Mouse (Mus musculus): ENCODE data around the gene Plpp3. TPM values are rescaled to one million over a fixed set of nuclear protein-coding genes. Genes with fewer than 3 reads are reported as not detected.

The Plpp3 gene
- polyA plus RNA-seq, 1 experiment: 58.9 TPM

DNA sequence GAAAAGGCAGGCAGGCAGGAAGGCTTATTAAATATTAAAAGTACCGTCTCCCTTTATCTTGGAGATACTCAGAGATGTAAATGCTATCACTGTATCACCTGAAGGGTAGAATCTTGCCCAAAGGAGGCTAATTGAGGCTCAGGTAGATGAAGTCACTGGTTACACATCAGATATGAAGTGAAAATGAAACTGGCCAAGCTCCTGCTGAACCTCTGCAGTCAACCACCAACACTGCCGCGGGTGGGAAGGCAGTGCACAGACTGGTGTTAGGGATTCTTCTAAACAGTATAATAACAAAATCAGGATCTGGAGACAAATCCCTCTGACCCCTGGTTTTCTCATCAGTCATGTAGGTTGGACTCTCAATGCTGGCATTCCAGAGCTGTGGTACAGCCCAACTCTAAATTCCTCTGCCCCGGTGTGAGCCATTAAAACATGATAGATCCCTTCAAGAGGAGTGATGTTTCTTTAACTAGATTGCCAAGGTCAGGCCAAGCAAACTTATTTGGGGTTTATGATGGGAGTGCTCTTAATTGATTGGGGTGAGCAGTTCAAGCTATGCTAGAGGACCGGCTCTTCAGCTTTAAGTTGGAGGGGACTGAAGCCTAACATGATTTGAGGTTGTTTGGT is 95.5 kb downstream of the Plpp3 start:
- TF ChIP-seq CTCF (IDR thresholded peaks at IDR 0.05; ENCODE audit: borderline replicate concordance, extremely low read depth, insufficient read depth, insufficient read length) (no peak), POLR2A (IDR thresholded peaks at IDR 0.05; ENCODE audit: borderline replicate concordance, extremely low read depth, insufficient read depth, insufficient read length, poor library complexity, severe bottlenecking) (no peak)
- DNase-seq (ENCODE audit: low read depth): no peak

GRCm38 (mm10) chr4:105253453-105254341 is 96.5 kb downstream of the Plpp3 start:
- DNase-seq (ENCODE audit: low read depth): no peak
- TF ChIP-seq CTCF (IDR thresholded peaks at IDR 0.05; ENCODE audit: borderline replicate concordance, extremely low read depth, insufficient read depth, insufficient read length): no peak
- TF ChIP-seq POLR2A (IDR thresholded peaks at IDR 0.05; ENCODE audit: borderline replicate concordance, extremely low read depth, insufficient read depth, insufficient read length, poor library complexity, severe bottlenecking): no peak

GRCm38 (mm10) chr4:105254365-105254764 is 97.2 kb downstream of the Plpp3 start:
- no peak for TF ChIP-seq CTCF (IDR thresholded peaks at IDR 0.05; ENCODE audit: borderline replicate concordance, extremely low read depth, insufficient read depth, insufficient read length)
- TF ChIP-seq POLR2A (IDR thresholded peaks at IDR 0.05; ENCODE audit: borderline replicate concordance, extremely low read depth, insufficient read depth, insufficient read length, poor library complexity, severe bottlenecking): no peak
- DNase-seq (ENCODE audit: low read depth): no peak

DNA sequence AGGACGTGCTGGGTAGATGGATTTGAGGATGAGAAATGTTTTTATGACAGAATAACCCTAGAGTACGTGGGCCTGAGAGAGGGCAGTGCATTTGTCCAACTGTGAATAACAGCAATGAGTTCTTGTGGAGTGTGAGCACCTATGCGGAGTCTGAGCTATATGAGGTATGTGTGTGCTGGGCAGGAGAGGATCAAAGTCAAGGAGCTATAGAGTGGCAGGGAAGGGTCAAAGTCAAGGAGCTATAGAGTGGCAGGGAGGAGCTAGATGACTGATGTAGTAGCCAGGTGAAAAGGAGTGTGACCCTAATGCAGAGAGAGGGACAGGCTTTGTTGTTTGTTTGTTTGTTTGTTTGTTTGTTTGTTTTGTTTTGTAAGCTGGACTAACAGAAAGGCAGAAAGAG is 98.0 kb downstream of the Plpp3 start:
- TF ChIP-seq CTCF (IDR thresholded peaks at IDR 0.05; ENCODE audit: borderline replicate concordance, extremely low read depth, insufficient read depth, insufficient read length): no peak
- TF ChIP-seq POLR2A (IDR thresholded peaks at IDR 0.05; ENCODE audit: borderline replicate concordance, extremely low read depth, insufficient read depth, insufficient read length, poor library complexity, severe bottlenecking): no peak
- no peak for DNase-seq (ENCODE audit: low read depth)

DNA sequence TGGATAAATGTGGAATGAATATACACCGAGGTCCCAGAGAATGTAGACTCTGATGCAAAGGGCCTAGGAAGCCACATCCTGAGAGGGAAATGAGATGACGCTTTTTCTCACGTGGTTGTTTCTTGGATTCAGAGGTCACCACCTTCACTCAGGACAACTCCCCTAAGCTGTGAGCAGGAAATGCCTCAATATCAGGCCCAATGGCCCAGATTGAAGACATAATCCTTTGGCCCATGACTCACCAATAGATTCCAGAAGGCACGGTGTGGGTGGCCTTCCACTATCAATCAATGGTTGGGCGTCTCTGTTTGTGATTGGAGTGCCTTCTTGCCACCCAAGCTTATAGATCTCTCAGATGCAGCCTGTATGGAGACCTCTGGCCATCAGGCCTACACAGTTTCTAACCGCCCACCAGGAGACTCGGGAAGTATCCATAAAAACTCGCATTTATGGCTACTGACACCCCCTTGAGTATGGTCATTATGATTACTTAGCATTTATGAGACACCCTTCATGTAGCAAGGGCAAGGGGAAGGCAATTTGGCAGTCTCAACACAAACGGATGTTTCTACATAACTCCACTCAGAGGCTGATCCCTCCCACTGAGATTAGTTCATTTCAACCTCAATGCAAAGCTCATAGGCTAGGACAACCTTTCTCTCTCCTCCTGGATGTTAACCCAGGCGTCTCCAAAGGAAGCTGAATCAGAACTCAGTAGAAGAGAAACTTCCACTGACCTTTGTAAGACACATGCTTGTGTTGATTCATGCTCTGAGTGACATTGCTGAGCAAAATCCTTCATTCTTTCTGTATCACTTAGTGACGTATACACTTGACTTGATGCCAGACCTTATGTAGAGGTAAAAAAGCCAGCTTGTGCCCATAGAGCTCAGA is 100.8 kb downstream of the Plpp3 start:
- TF ChIP-seq CTCF (IDR thresholded peaks at IDR 0.05; ENCODE audit: borderline replicate concordance, extremely low read depth, insufficient read depth, insufficient read length): no peak
- no peak for TF ChIP-seq POLR2A (IDR thresholded peaks at IDR 0.05; ENCODE audit: borderline replicate concordance, extremely low read depth, insufficient read depth, insufficient read length, poor library complexity, severe bottlenecking)
- no peak for DNase-seq (ENCODE audit: low read depth)

DNA sequence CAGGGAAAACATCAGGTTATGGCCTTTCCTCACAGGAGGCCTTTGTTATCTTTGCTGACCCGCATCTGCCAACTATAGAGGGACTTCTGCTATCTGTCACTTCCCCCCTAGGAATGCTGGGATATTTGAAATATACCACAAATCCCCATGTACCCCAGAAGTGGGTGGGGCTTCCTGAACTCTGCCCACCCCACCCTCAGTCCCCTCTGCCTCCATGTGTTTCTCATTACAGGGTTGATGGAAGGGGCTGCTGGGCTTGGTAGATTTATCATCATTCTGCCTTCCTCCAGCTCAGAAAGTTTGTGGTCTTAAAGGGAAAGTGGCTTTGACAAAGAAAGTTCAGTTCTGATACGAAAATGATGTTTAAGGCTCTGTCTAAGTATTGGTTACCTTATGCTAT is 103.2 kb downstream of the Plpp3 start:
- TF ChIP-seq CTCF (IDR thresholded peaks at IDR 0.05; ENCODE audit: borderline replicate concordance, extremely low read depth, insufficient read depth, insufficient read length) (no peak), POLR2A (IDR thresholded peaks at IDR 0.05; ENCODE audit: borderline replicate concordance, extremely low read depth, insufficient read depth, insufficient read length, poor library complexity, severe bottlenecking) (no peak)
- DNase-seq (ENCODE audit: low read depth): no peak

DNA sequence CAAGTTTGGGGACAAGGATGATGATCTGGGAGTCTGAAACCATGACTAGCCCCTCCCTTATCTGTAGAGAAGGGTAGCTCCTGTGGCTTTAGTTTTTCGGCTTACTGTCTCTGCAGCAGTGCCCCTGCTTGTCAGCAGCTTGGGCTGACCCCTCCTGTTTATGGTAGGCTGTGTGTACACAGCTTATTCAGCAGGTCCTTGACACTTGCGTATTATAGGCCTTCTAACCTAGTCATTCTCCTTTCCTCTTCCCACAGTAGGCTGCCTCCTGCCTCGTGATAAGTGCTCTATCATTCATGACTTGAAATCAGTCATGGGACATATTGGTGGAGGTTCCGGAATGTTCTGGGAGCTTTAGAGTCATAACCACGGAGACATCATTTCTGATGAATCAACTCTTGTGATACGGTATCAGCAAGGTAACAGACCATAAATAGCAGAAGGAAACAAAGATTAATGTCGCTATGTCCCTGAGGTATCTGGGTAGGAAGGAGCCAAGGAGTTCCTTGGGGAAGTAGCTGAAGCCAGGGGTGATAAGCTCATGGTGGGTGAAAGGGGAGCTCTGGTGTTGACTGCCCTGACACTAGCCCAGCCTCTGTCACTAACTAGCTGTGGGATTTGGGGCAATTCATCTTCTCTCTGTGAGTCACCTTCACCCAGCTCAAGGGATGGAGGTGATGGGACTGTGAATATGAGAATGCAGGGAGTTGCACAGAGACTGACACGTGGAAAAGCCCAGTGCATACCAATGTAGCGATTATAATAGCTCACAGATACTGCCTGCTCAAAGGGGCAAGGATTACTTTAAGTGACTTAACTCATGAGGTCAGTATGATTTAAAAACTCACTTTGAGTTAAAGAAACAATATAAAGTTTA is 104.0 kb downstream of the Plpp3 start:
- TF ChIP-seq POLR2A (IDR thresholded peaks at IDR 0.05; ENCODE audit: borderline replicate concordance, extremely low read depth, insufficient read depth, insufficient read length, poor library complexity, severe bottlenecking) (no peak), CTCF (IDR thresholded peaks at IDR 0.05; ENCODE audit: borderline replicate concordance, extremely low read depth, insufficient read depth, insufficient read length) (no peak)
- no peak for DNase-seq (ENCODE audit: low read depth)

GRCm38 (mm10) chr4:105262358-105262757 is 105.2 kb downstream of the Plpp3 start:
- DNase-seq (ENCODE audit: low read depth): no peak
- TF ChIP-seq POLR2A (IDR thresholded peaks at IDR 0.05; ENCODE audit: borderline replicate concordance, extremely low read depth, insufficient read depth, insufficient read length, poor library complexity, severe bottlenecking) (no peak), CTCF (IDR thresholded peaks at IDR 0.05; ENCODE audit: borderline replicate concordance, extremely low read depth, insufficient read depth, insufficient read length) (no peak)

DNA sequence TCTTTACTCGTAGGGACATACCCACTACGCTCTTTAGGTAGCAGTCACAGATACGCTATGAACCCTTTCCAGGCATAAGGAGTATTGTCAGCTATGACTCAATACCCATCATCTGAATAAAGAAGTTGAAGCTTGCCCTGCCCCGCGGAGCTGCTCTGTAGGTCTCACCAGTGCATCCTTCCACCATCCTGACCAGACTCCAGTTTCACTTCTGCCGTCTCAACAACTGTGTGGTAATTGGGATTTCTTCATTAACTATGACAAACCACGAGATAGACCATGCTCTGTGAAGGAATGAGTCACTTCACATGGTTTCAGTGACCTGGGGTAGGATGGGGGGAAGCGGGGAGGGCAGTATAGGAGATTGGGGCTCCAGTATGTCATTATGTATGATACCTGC is 106.5 kb downstream of the Plpp3 start:
- TF ChIP-seq CTCF (IDR thresholded peaks at IDR 0.05; ENCODE audit: borderline replicate concordance, extremely low read depth, insufficient read depth, insufficient read length) (no peak), POLR2A (IDR thresholded peaks at IDR 0.05; ENCODE audit: borderline replicate concordance, extremely low read depth, insufficient read depth, insufficient read length, poor library complexity, severe bottlenecking) (no peak)

DNA sequence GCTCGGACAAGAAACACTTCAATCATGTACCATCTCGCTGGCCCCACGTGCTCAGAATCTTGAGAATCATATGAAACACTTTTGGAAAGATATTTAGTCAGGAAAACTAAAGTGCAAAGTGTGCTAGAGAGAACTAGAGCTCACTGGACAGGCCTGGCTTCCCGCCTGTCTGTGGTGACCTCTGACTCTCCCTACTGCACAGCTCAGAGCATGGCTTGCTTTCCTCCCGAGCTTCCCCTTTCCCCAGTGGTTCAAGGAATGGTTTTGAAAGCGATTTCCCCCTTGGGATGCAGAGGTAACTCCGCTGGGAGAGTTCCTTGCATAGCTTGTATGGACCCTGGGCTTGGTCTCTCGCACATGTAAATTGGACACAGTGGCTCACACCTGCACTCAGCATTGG is 107.9 kb downstream of the Plpp3 start:
- DNase-seq (ENCODE audit: low read depth): no peak
- no peak for TF ChIP-seq CTCF (IDR thresholded peaks at IDR 0.05; ENCODE audit: borderline replicate concordance, extremely low read depth, insufficient read depth, insufficient read length)
- TF ChIP-seq POLR2A (IDR thresholded peaks at IDR 0.05; ENCODE audit: borderline replicate concordance, extremely low read depth, insufficient read depth, insufficient read length, poor library complexity, severe bottlenecking): no peak

More for the DNA sequence above, 106.5 kb downstream of the Plpp3 start:
- no peak for DNase-seq (ENCODE audit: low read depth)

Data from brain, embryonic 14.5 days (tissue).